Mouse (Mus musculus) hindbrain, embryonic 11.5 days (tissue): Measurements from ENCODE around the gene Engase. TPM values are rescaled to one million over a fixed set of nuclear protein-coding genes. Genes with fewer than 3 reads are reported as not detected.

ENCODE experiments used
- ATAC-seq: fragments of 200-750 bp; cut with Nextera tagmentation; 2 replicates; pipeline ENCODE4 v1.8.0; 2017; ENCODE audit warnings: mild to moderate bottlenecking, moderate TSS enrichment, moderate library complexity; ENCODE audit not compliant: low FRiP score
- DNase-seq: peaks from one replicate; pipeline ENCODE4 v3.0.0-alpha.2; 2015; ENCODE audit warnings: low spot score
- H3K27ac ChIP-seq: fragments of 300-500 bp; sonication (generic); 2 replicates; pipeline ENCODE4 v1.5.1; 2014; ENCODE audit warnings: mild to moderate bottlenecking, low read depth, low read length
- H3K27me3 ChIP-seq: fragments of 300-500 bp; sonication (generic); 2 replicates; pipeline ENCODE4 v1.6.1; 2014; ENCODE audit warnings: mild to moderate bottlenecking, low read length, moderate library complexity, mixed read lengths; ENCODE audit not compliant: control insufficient read depth, insufficient read depth
- H3K36me3 ChIP-seq: fragments of 300-500 bp; sonication (generic); 2 replicates; pipeline ENCODE4 v1.6.1; 2014; ENCODE audit warnings: mild to moderate bottlenecking, low read length, moderate library complexity, mixed read lengths; ENCODE audit not compliant: control insufficient read depth, insufficient read depth
- H3K4me1 ChIP-seq: fragments of 300-500 bp; sonication (generic); replicated peaks from 2 replicates; pipeline ENCODE4 v1.6.1; 2014; ENCODE audit warnings: low read length, mixed read lengths; ENCODE audit not compliant: control insufficient read depth, insufficient read depth
- H3K4me2 ChIP-seq: fragments of 300-500 bp; sonication (generic); replicated peaks from 2 replicates; pipeline ENCODE4 v1.6.1; 2014; ENCODE audit warnings: mild to moderate bottlenecking, low read depth, low read length
- H3K4me3 ChIP-seq: fragments of 300-500 bp; sonication (generic); 2 replicates; pipeline ENCODE4 v1.5.1; 2014; ENCODE audit warnings: low read depth, low read length
- H3K9ac ChIP-seq: fragments of 300-500 bp; sonication (generic); 2 replicates; pipeline ENCODE4 v1.6.1; 2014; ENCODE audit warnings: low read depth, low read length
- H3K9me3 ChIP-seq: fragments of 300-500 bp; sonication (generic); 2 replicates; pipeline ENCODE4 v1.6.1; 2016; ENCODE audit warnings: low read length; ENCODE audit not compliant: control insufficient read depth
- WGBS: fragments of 180-500 bp; shearing (Covaris S2); extraction: QIAGEN DNeasy Blood & Tissue Kit; methylation state at CpG from one replicate; pipeline ENCODE4 v1.1.7; 2014; 5-methylcytosine and 5-hydroxymethylcytosine counted together
- polyA plus RNA-seq: library from polyadenylated mRNA; unstranded; fragments of >200 nt; fragmentation: Nextera tagmentation; extraction: Ambion mirVana; gene quantifications from 2 replicates; pipeline ENCODE4 v1.2.1, GENCODE M21; 2014

Engase gene
- polyA plus RNA-seq, 1 experiment from 2014 or later: 4.7 TPM

DNA sequence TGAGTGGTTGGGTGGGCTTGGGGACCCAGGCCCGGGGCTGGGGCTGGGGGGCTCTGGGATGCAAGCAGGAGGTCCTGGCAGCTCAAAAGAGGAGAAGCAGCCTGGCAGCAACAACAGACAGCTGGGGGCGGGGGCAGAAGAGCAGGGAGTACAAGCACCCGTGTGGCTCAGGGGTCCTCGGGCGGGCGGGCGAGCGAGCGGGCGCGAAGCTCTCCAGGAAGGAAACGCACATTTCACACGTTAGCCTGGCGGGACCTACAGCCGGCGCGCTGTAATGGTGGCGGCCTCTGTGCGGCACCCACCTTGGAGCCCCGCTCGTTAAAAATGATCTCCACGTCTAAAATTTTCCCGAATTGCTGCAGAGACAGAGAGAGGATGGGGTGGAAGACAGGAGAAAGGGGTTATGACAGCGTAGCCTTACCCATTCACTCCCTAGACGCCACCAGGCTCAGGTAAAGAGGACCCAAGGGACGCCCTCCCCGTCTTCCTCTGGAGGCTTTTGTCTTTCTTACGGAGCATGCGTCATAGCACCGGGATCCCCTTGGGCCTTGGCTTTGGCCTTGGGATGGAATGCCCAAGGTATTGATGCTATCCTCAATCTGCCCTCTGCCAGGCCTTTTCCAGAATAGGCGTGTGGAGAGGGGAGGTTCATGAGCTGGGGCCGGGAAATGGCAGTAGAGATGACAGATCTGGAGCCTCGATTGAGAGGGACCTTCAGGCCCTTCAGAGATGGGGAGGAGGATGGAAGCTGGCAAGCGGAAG is 27.0 kb downstream of the Engase start:
- Histone ChIP-seq H3K4me2 (no peak overlapping the region), H3K9ac (no peak overlapping the region), H3K36me3 (no peaks in the 10 kb centered on the region), H3K4me3 (no peak overlapping the region), H3K27ac (no peak overlapping the region), H3K4me1 (no peaks in the 10 kb centered on the region), H3K27me3 (0 out of 2 replicates have a peak, but pooled peaks cover 3% of the 10 kb centered on the region), H3K9me3 (no peaks in the 10 kb centered on the region)
- DNase-seq (no peak), ATAC-seq (no peak)
- WGBS: 27% methylated on average over 33 of the region's 34 CpGs

- no peaks in the 10 kb centered on the region for H3K9me3 ChIP-seq
- H3K4me3 ChIP-seq: no peak overlapping the region
- no peak overlapping the region for H3K4me2 ChIP-seq
- 60% methylated on average over 5 of the region's 5 CpGs for WGBS
- no peak for ATAC-seq
- 0 out of 2 replicates have a peak, but pooled peaks cover 3% of the 10 kb centered on the region for H3K27me3 ChIP-seq
- H3K9ac ChIP-seq: no peak overlapping the region
- H3K36me3 ChIP-seq: no peaks in the 10 kb centered on the region
- no peaks in the 10 kb centered on the region for H3K4me1 ChIP-seq
- H3K27ac ChIP-seq: no peak overlapping the region
- DNase-seq: no peak
Measured at GRCm38 (mm10) chr11:118504180-118504454, 27.5 kb downstream of the Engase start.

- Histone ChIP-seq H3K27me3 (0 out of 2 replicates have a peak, but pooled peaks cover 3% of the 10 kb centered on the region), H3K4me3 (no peak overlapping the region)
Measured at GRCm38 (mm10) chr11:118507095-118507494, 30.5 kb downstream of the Engase start.

GRCm38 (mm10) chr11:118507904-118508303 is 31.3 kb downstream of the Engase start:
- 0 out of 2 replicates have a peak, but pooled peaks have one; percentile 36 for ATAC-seq
- no peak overlapping the region for H3K27ac ChIP-seq

More at GRCm38 (mm10) chr11:118507095-118507494, 30.5 kb downstream of the Engase start:
- Histone ChIP-seq H3K4me1 (peaks cover 3% of the 10 kb centered on the region; the same call in 1 of the 2 replicates), H3K4me2 (no peak overlapping the region), H3K36me3 (no peaks in the 10 kb centered on the region), H3K9ac (no peak overlapping the region), H3K27ac (no peak overlapping the region), H3K9me3 (no peaks in the 10 kb centered on the region)
- 87% methylated on average over 6 of the region's 6 CpGs for WGBS
- DNase-seq (no peak), ATAC-seq (no peak)

GRCm38 (mm10) chr11:118508341-118508740 is 31.7 kb downstream of the Engase start:
- no peaks in the 10 kb centered on the region for H3K27me3 ChIP-seq
- no peak for ATAC-seq
- no peaks in the 10 kb centered on the region for H3K36me3 ChIP-seq
- no peak overlapping the region for H3K4me2 ChIP-seq
- no peak for DNase-seq
- no peak overlapping the region for H3K4me3 ChIP-seq
- peaks cover 3% of the 10 kb centered on the region; the same call in 1 of the 2 replicates for H3K4me1 ChIP-seq
- no peak overlapping the region for H3K27ac ChIP-seq
- 81% methylated on average over 7 of the region's 7 CpGs for WGBS
- H3K9ac ChIP-seq: no peak overlapping the region
- H3K9me3 ChIP-seq: no peaks in the 10 kb centered on the region

More at GRCm38 (mm10) chr11:118507904-118508303, 31.3 kb downstream of the Engase start:
- WGBS: 36% methylated on average over 5 of the region's 5 CpGs
- H3K27me3 ChIP-seq: 0 out of 2 replicates have a peak, but pooled peaks cover 3% of the 10 kb centered on the region
- H3K4me1 ChIP-seq: peaks cover 3% of the 10 kb centered on the region; the same call in 1 of the 2 replicates
- H3K4me2 ChIP-seq: no peak overlapping the region
- no peak overlapping the region for H3K4me3 ChIP-seq
- no peaks in the 10 kb centered on the region for H3K36me3 ChIP-seq
- peak; percentile 87 for DNase-seq
- no peak overlapping the region for H3K9ac ChIP-seq
- no peaks in the 10 kb centered on the region for H3K9me3 ChIP-seq

- no peaks in the 10 kb centered on the region for H3K27me3 ChIP-seq
- WGBS: 72% methylated on average over 6 of the region's 6 CpGs
- ATAC-seq: no peak
- no peak overlapping the region for H3K27ac ChIP-seq
- no peaks in the 10 kb centered on the region for H3K36me3 ChIP-seq
- H3K4me1 ChIP-seq: peaks cover 5% of the 10 kb centered on the region; the same call in 1 of the 2 replicates
- no peaks in the 10 kb centered on the region for H3K9me3 ChIP-seq
- H3K9ac ChIP-seq: no peak overlapping the region
- H3K4me2 ChIP-seq: no peak overlapping the region
- DNase-seq: no peak
- H3K4me3 ChIP-seq: no peak overlapping the region
Measured at GRCm38 (mm10) chr11:118511851-118512250, 35.2 kb downstream of the Engase start.

- no peaks in the 10 kb centered on the region for H3K36me3 ChIP-seq
- H3K27me3 ChIP-seq: no peaks in the 10 kb centered on the region
- DNase-seq (no peak), ATAC-seq (0 out of 2 replicates have a peak, but pooled peaks have one; percentile 28)
- peaks cover 5% of the 10 kb centered on the region; the same call in 1 of the 2 replicates for H3K4me1 ChIP-seq
- H3K9ac ChIP-seq: no peak overlapping the region
- no peak overlapping the region for H3K4me2 ChIP-seq
- no peak overlapping the region for H3K27ac ChIP-seq
- 61% methylated on average over 15 of the region's 15 CpGs for WGBS
- H3K4me3 ChIP-seq: no peak overlapping the region
- H3K9me3 ChIP-seq: no peaks in the 10 kb centered on the region
Measured at GRCm38 (mm10) chr11:118512257-118512910, 35.8 kb downstream of the Engase start.

DNA sequence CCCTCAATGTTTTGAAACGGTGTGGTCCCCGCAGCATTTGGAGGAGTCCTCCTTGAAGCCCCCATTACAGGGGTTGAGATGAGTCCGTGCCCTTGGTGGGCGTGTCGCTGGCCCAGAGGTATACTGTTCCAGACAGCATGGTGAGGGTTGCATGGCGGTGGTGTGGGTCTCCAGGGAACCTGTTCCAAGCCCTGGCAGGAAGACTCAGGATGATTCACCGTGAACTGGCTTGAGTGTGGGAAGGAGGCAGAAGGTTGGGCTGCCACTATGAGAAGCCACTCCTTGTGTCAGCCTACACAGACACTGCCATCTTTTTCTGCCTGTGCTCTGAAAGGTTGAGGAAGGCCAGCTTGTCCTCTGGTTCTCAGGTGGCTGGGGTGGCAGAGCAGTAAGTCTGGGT is 41.3 kb downstream of the Engase start:
- no peak overlapping the region for H3K4me3 ChIP-seq
- H3K4me1 ChIP-seq: peaks cover 2% of the 10 kb centered on the region; the same call in 1 of the 2 replicates
- no peak overlapping the region for H3K4me2 ChIP-seq
- H3K27ac ChIP-seq: no peak overlapping the region
- DNase-seq (no peak), ATAC-seq (no peak)
- WGBS: 83% methylated on average over 7 of the region's 7 CpGs
- H3K9me3 ChIP-seq: no peaks in the 10 kb centered on the region
- H3K27me3 ChIP-seq: no peaks in the 10 kb centered on the region
- no peak overlapping the region for H3K9ac ChIP-seq
- H3K36me3 ChIP-seq: no peaks in the 10 kb centered on the region
